Mouse (Mus musculus) G1E (cell line): ENCODE data around the gene Ell2. TPM values are rescaled to one million over a fixed set of nuclear protein-coding genes. Genes with fewer than 3 reads are reported as not detected.
A peak's percentile ranks its signal among the peaks of the same experiment; 100 is the strongest.

Source experiments
- ATAC-seq: 2 replicates; pipeline ENCODE4 v1.8.0; 2016; ENCODE audit warnings: mild to moderate bottlenecking; ENCODE audit not compliant: insufficient number of reproducible peaks, poor library complexity, low FRiP score, severe bottlenecking; ENCODE audit errors: extremely low read depth
- DNase-seq: peaks from one replicate; pipeline ENCODE4 v3.0.0; 2012; ENCODE audit warnings: low spot score
- H3K27me3 ChIP-seq: 2 replicates; pipeline ENCODE4 v1.6.1; 2012; ENCODE audit warnings: mild to moderate bottlenecking, low read length, inconsistent platforms; ENCODE audit not compliant: insufficient read depth
- H3K36me3 ChIP-seq: replicated peaks from 2 replicates; pipeline ENCODE3; 2012; ENCODE audit warnings: mild to moderate bottlenecking, inconsistent platforms
- H3K4me1 ChIP-seq: 2 replicates; pipeline ENCODE4 v1.6.1; 2012; ENCODE audit warnings: low read depth, low read length, inconsistent platforms, mixed read lengths; ENCODE audit not compliant: insufficient read depth
- H3K4me3 ChIP-seq: 2 replicates; pipeline ENCODE4 v1.5.1; 2012; ENCODE audit warnings: low read depth, mild to moderate bottlenecking, inconsistent platforms, low read length, moderate library complexity, mixed read lengths
- H3K9me3 ChIP-seq: replicated peaks from 2 replicates; pipeline ENCODE4 v1.6.1; 2012; ENCODE audit warnings: inconsistent platforms
- CTCF ChIP-seq: IDR thresholded peaks from 2 replicates; pipeline ENCODE4 v1.5.1; 2012; ENCODE audit warnings: low read depth, low read length, inconsistent platforms, mixed read lengths
- GATA1 ChIP-seq: IDR thresholded peaks from 2 replicates; pipeline ENCODE4 v1.6.1; 2012; ENCODE audit warnings: borderline replicate concordance, low read length, inconsistent platforms, mixed read lengths
- GATA2 ChIP-seq: IDR thresholded peaks from 2 replicates; pipeline ENCODE4 v1.6.1; 2012; ENCODE audit warnings: low read depth, low read length, inconsistent platforms, borderline replicate concordance
- POLR2AphosphoS5 ChIP-seq: IDR thresholded peaks from 2 replicates; pipeline ENCODE4 v1.6.1; 2012; ENCODE audit warnings: low read depth, low read length, inconsistent platforms; ENCODE audit not compliant: insufficient replicate concordance
- TAL1 ChIP-seq: conservative IDR thresholded peaks from 2 replicates; pipeline ENCODE4 v1.6.1; 2012; ENCODE audit warnings: low read depth, low read length, inconsistent platforms, mixed read lengths
- polyA plus RNA-seq: library from polyadenylated mRNA; stranded (reverse); fragments of >175 nt; gene quantifications from 2 replicates; pipeline ENCODE4 v1.2.3, GENCODE M21; 2012
- total RNA-seq, 2 experiments: library from RNA; stranded (forward) in 1 of 2; stranded (reverse) in 1 of 2; fragments of 200-1000 nt in 1 of 2; fragments of >200 nt in 1 of 2; fragmentation: Nextera tagmentation in 1 of 2; gene quantifications; 2 replicates each; pipeline ENCODE4 v1.2.3; 2014 to 2017

Gene Ell2
- total and polyA plus RNA-seq, 3 experiments, result 18.9 to 68.9 (median 37.2) TPM

DNA sequence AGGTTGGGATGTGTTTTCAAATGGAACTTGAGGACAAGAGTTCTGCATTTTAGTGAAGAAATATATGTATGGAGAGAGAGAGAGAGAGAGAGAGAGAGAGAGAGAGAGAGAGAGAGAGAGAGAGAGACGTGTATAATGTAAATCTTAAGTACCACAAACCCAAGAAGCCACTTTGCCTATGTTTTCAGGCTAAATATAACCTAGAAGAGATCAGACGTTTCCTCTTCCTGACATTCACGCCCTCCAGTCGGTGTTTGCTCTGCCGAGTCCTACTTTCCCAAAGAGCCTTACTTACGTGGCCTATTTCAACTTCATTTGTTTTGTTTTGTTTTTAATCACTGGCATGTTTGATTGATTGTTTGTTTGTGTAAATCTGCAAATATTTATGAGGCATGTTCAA, 32.0 kb downstream of the Ell2 start:
- no peaks in the 10 kb centered on the region for H3K27me3 ChIP-seq
- TF ChIP-seq POLR2AphosphoS5, result no peak
- no peak for TF ChIP-seq GATA2
- H3K4me3 ChIP-seq, result no peak overlapping the region; the same call in 1 of the 2 replicates
- peaks cover 68% of the 10 kb centered on the region for H3K4me1 ChIP-seq
- DNase-seq (no peak), ATAC-seq (no peak)
- H3K9me3 ChIP-seq, result no peaks in the 10 kb centered on the region
- peaks cover 12% of the 10 kb centered on the region for H3K36me3 ChIP-seq

- ATAC-seq (peak; percentile 16; the same call in 1 of the 2 replicates), DNase-seq (no peak)
- Histone ChIP-seq H3K27me3 (no peaks in the 10 kb centered on the region), H3K9me3 (no peaks in the 10 kb centered on the region), H3K4me1 (peaks cover 65% of the 10 kb centered on the region), H3K4me3 (no peak overlapping the region; the same call in 1 of the 2 replicates), H3K36me3 (peaks cover 12% of the 10 kb centered on the region)
- TF ChIP-seq GATA2 (no peak), POLR2AphosphoS5 (no peak), CTCF (no peak), TAL1 (no peak), GATA1 (no peak)
Measured at GRCm38 (mm10) chr13:75738957-75739356, 32.4 kb downstream of the Ell2 start.

DNA sequence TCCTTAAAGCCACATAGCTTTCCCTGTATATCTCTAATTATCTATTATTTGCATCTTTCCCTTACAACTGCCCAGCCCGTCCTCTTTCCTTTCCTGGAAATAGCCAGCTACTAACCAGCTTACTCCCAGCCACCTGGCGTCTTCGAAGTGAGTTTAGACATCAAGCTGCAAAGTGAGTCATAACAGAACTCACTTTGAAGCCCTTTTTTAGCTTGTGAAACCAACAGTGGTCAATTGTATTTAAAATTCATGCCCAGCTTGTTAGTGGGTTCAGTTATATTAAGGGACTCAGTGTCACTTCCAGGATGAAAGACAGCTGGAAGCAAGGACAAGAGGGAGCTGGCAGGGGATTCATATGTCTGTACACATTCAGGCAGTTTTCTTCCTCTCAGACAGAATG, 33.5 kb downstream of the Ell2 start:
- Histone ChIP-seq H3K4me3 (no peak overlapping the region), H3K4me1 (peaks cover 65% of the 10 kb centered on the region), H3K9me3 (no peaks in the 10 kb centered on the region), H3K27me3 (no peaks in the 10 kb centered on the region), H3K36me3 (peaks cover 17% of the 10 kb centered on the region)
- ATAC-seq, result 0 out of 2 replicates have a peak, but pooled peaks have one; percentile 7
- DNase-seq, result no peak
- TF ChIP-seq TAL1 (no peak), CTCF (no peak), GATA1 (no peak), GATA2 (no peak), POLR2AphosphoS5 (no peak)

DNA sequence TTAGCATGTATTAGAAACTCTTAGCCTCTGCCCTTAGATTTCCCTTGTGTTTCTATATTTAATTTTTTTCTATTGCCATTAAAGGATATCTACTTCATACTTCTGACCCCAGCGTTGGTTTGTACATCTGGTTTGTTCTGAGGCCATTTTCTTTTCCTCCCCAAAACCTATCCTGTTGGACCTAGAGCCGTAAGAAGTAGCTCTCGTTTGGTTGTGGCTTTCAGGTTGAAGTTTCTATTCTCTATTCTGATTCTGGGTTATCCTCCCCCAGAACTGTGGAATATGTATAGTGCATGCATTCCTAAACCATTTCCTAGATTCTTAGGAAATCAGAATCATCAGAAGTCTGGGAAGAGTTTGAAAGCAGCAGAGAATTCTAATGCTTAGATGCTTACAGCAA, 34.6 kb downstream of the Ell2 start:
- DNase-seq (no peak), ATAC-seq (no peak)
- peaks cover 18% of the 10 kb centered on the region for H3K36me3 ChIP-seq
- TF ChIP-seq POLR2AphosphoS5 (no peak), TAL1 (no peak), GATA1 (no peak), GATA2 (no peak), CTCF (no peak)
- no peaks in the 10 kb centered on the region for H3K27me3 ChIP-seq
- no peaks in the 10 kb centered on the region for H3K9me3 ChIP-seq
- peaks cover 67% of the 10 kb centered on the region for H3K4me1 ChIP-seq
- H3K4me3 ChIP-seq, result no peak overlapping the region

DNA sequence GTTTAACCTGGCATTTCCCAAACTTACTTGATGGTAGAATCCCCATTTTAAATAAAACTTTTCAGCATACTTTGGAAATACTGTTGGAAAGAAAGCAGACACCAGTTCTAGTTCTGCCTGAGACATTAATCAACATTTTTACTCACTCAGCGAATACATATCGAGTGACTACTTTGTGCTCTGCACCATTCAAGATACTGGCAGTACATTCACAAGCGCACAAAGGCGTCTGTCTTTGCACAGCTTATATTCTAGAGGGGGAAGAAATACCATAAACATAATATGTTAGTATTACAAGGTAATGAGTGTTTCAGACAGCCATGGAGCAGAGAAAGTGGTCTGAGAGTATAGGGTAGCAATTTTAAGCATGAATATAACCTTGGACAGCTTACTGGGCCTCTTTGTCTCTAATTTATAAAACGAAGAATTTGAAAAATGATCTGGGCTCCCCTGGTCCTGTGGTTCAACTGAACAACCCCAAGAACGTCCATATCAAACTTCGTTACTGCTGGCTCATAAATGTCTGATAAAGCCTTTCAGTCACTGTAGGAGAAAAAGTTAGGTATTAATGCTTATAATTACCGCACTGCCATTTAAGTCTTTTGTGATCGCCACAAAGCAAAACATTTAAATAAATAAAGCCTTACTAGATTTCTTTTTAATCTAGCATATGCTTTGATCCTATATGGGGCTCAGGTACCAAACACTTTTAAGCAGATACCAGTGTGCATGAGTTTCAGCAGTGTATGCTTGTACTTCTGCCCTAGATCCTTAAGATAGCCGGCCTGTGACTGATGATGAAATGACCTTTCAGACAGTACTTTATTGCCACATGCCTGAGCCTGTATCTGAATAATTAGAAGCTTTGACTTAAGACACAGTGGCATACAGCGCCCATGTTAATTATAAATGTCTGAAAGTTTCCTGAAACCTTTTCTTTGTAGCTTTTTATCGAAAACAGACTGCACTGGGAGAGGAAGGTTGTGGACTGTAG, 35.5 kb downstream of the Ell2 start:
- peaks cover 20% of the 10 kb centered on the region for H3K36me3 ChIP-seq
- no peaks in the 10 kb centered on the region for H3K27me3 ChIP-seq
- no peak overlapping the region for H3K4me3 ChIP-seq
- peaks cover 72% of the 10 kb centered on the region for H3K4me1 ChIP-seq
- ATAC-seq (no peak), DNase-seq (no peak)
- TF ChIP-seq TAL1, result no peak
- no peak for TF ChIP-seq GATA1
- no peak for TF ChIP-seq POLR2AphosphoS5
- TF ChIP-seq CTCF, result no peak
- TF ChIP-seq GATA2, result no peak
- no peaks in the 10 kb centered on the region for H3K9me3 ChIP-seq

DNA sequence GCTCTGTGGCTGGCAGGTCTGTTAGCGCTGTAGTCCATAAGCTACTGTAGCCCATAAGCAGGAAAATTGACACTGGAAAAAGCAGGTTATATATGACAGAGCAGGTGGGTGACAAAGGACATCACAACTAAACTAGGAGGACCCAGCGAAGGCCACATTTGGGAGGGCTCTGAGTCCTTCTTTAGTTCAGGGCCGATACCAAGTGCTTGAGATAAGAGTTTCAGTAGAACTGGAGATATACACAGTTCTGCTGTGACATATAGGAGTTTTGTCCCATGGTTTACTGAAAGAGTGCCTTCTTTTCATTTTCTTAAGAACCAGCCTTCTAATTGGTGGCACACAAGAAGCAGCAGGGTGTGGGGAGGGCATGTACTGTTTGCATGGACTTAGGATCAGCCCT, 36.4 kb downstream of the Ell2 start:
- H3K36me3 ChIP-seq, result peaks cover 17% of the 10 kb centered on the region
- ATAC-seq (no peak), DNase-seq (no peak)
- H3K4me3 ChIP-seq, result no peak overlapping the region
- H3K4me1 ChIP-seq, result peaks cover 72% of the 10 kb centered on the region
- no peaks in the 10 kb centered on the region for H3K27me3 ChIP-seq
- H3K9me3 ChIP-seq, result no peaks in the 10 kb centered on the region
- TF ChIP-seq TAL1, result no peak
- no peak for TF ChIP-seq POLR2AphosphoS5
